Comparison of ENCODE assay signal across 16 mouse cellular contexts in genomic region chr12:71522451-71522850, GRCm38 (mm10).
A peak's percentile ranks its signal among the peaks of the same experiment; 100 is the strongest.
DNase-seq lines count a peak whose midpoint lies in the region; ATAC-seq lines count a peak whose summit lies in the region.
"Had no signal": no experiment of that assay in that cellular context is flagged by ENCODE, and none has a peak within 500 bp of the region (broad histone marks: within the 10 kb centered on the region; RNA-seq: fewer than 3 reads in every experiment).

No protein-coding gene starts in this region.

- peak; percentile 26 for DNase-seq in cerebellum, adult 11-12 months
- DNase-seq in cerebellum, adult 8-10 months, result no peak
- DNase-seq in kidney, postnatal 36 days, result no peak
- peak; percentile 56 for DNase-seq in brain, adult 2 months (ENCODE audit: low read depth, low spot score)
- DNase-seq in cerebellum, postnatal 25 days, result peak; percentile 32 to 50
- DNase-seq in left cerebral cortex, adult 18-20 months (ENCODE audit: low spot score in 2 of 2), result no peak
- no peak for DNase-seq in spleen, postnatal 36 days (ENCODE audit: low spot score in 2 of 2)
- DNase-seq: heart, adult 18-20 months; heart, postnatal 10 days had no signal

- H3K36me3 ChIP-seq in kidney, embryonic 14.5 days (ENCODE audit: control insufficient read depth, insufficient read depth, low read length), result no peaks in the 10 kb centered on the region
- H3K36me3 ChIP-seq: hindbrain, embryonic 15.5 days; liver, embryonic 12.5 days; neural tube, embryonic 13.5 days had no signal

- H3K4me3 ChIP-seq in kidney, embryonic 14.5 days (ENCODE audit: low read length), result no peak overlapping the region
- H3K4me3 ChIP-seq: forebrain, embryonic 13.5 days; hindbrain, embryonic 15.5 days; liver, embryonic 12.5 days; neural tube, embryonic 13.5 days had no signal

- H3K9me3 ChIP-seq in kidney, embryonic 14.5 days (ENCODE audit: control insufficient read depth, low read length), result no peaks in the 10 kb centered on the region
- H3K9me3 ChIP-seq: forebrain, embryonic 13.5 days; hindbrain, embryonic 15.5 days; liver, embryonic 12.5 days; neural tube, embryonic 13.5 days had no signal

- H3K27ac ChIP-seq in kidney, embryonic 14.5 days (ENCODE audit: low read depth, low read length), result peak overlapping the region; percentile 42; the same call in 1 of the 2 replicates
- H3K27ac ChIP-seq: forebrain, embryonic 13.5 days; hindbrain, embryonic 15.5 days; liver, embryonic 12.5 days; neural tube, embryonic 13.5 days had no signal

- no peak overlapping the region for H3K4me2 ChIP-seq in kidney, embryonic 14.5 days (replicated peaks; ENCODE audit: low read depth, low read length)
- H3K4me2 ChIP-seq: forebrain, embryonic 13.5 days; hindbrain, embryonic 15.5 days; liver, embryonic 12.5 days; neural tube, embryonic 13.5 days had no signal

- no peaks in the 10 kb centered on the region for H3K27me3 ChIP-seq in kidney, embryonic 14.5 days (ENCODE audit: control insufficient read depth, insufficient read depth, low read length)
- H3K27me3 ChIP-seq: forebrain, embryonic 13.5 days; hindbrain, embryonic 15.5 days; liver, embryonic 12.5 days; neural tube, embryonic 13.5 days; Patski had no signal

- no peak for ATAC-seq in kidney, embryonic 14.5 days (ENCODE audit: low FRiP score, low TSS enrichment)
- ATAC-seq: forebrain, embryonic 13.5 days; liver, embryonic 12.5 days; lung, postnatal 0 days; Patski had no signal

- peaks cover 6% of the 10 kb centered on the region; the same call in 1 of the 2 replicates for H3K4me1 ChIP-seq in kidney, embryonic 14.5 days (ENCODE audit: control insufficient read depth, insufficient read depth, low read length)
- H3K4me1 ChIP-seq: hindbrain, embryonic 15.5 days; liver, embryonic 12.5 days had no signal

- no peak overlapping the region for H3K9ac ChIP-seq in kidney, embryonic 14.5 days (ENCODE audit: low read depth, low read length)
- H3K9ac ChIP-seq: forebrain, embryonic 13.5 days; hindbrain, embryonic 15.5 days; liver, embryonic 12.5 days; neural tube, embryonic 13.5 days had no signal

- 55% methylated on average over 5 of the region's 5 CpGs for WGBS in kidney, embryonic 14.5 days

Comparison
In these comparisons a context has a peak if more than half of its experiments do, and no peak if none do; other contexts are left out.
1. DNase-seq: peak in cerebellum, adult 11-12 months (single experiment), brain, adult 2 months (single experiment) and cerebellum, postnatal 25 days (2 of 2); none in cerebellum, adult 8-10 months (single experiment), kidney, postnatal 36 days (0 of 2), left cerebral cortex, adult 18-20 months (0 of 2) and spleen, postnatal 36 days (0 of 2).